Mouse (Mus musculus) testis, adult 2 months (tissue): ENCODE measurements around the gene Nkiras1.

ENCODE experiments used
- CTCF ChIP-seq: fragments of 200-500 bp; IDR thresholded peaks from 2 replicates; pipeline ENCODE4 v1.5.1; 2012; ENCODE audit warnings: low read depth, mild to moderate bottlenecking, inconsistent platforms, low read length, moderate library complexity; ENCODE audit not compliant: control insufficient read depth, insufficient read depth, insufficient replicate concordance
- POLR2A ChIP-seq: fragments of 200-500 bp; IDR thresholded peaks from 2 replicates; pipeline ENCODE4 v1.6.1; 2012; ENCODE audit warnings: low read depth, mild to moderate bottlenecking, inconsistent platforms, low read length, moderate library complexity; ENCODE audit not compliant: control insufficient read depth

- no peak for TF ChIP-seq CTCF
- no peak for TF ChIP-seq POLR2A
These were observed 26.5 kb downstream of the Nkiras1 start for GRCm38 (mm10) chr14:18297441-18297840.
